ENCODE assay signal across 7 mouse cellular contexts in genomic region chr10:20169927-20170604, GRCm38 (mm10). TPM values are rescaled to one million over a fixed set of nuclear protein-coding genes. Genes with fewer than 3 reads are reported as not detected.
DNase-seq lines count a peak whose midpoint lies in the region; ATAC-seq and TF ChIP-seq lines count a peak whose summit lies in the region.

No protein-coding gene starts in this region.

- DNase-seq in left cerebral cortex, adult 2 months (ENCODE audit: extremely low spot score in 1 of 2, low spot score in 2 of 2): no peak
- no peak for DNase-seq in left cerebral cortex, postnatal 10 days (ENCODE audit: extremely low spot score in 1 of 2, low spot score in 2 of 2)
- no peak for DNase-seq in forebrain, embryonic 11.5 days (ENCODE audit: low spot score)
- no peak for DNase-seq in limb, embryonic 11.5 days (ENCODE audit: low spot score)
- DNase-seq in right cerebral cortex, postnatal 4 days: no peak

- H3K27me3 ChIP-seq in forebrain, embryonic 11.5 days (ENCODE audit: control insufficient read depth, insufficient read depth, low read length): no peaks in the 10 kb centered on the region
- no peaks in the 10 kb centered on the region for H3K27me3 ChIP-seq in limb, embryonic 11.5 days (ENCODE audit: control insufficient read depth, insufficient read depth, low read length)
- no peaks in the 10 kb centered on the region for H3K27me3 ChIP-seq in neural tube, embryonic 15.5 days (replicated peaks)

- H3K4me1 ChIP-seq in forebrain, embryonic 11.5 days (replicated peaks; ENCODE audit: control insufficient read depth, insufficient read depth, low read length): peaks cover 5% of the 10 kb centered on the region; the same call in 1 of the 2 replicates
- H3K4me1 ChIP-seq in limb, embryonic 11.5 days (ENCODE audit: control insufficient read depth, insufficient read depth, low read length): no peaks in the 10 kb centered on the region
- H3K4me1 ChIP-seq in neural tube, embryonic 15.5 days: peaks cover 25% of the 10 kb centered on the region

- H3K9ac ChIP-seq in forebrain, embryonic 11.5 days (ENCODE audit: low read length): no peak overlapping the region
- H3K9ac ChIP-seq in limb, embryonic 11.5 days (ENCODE audit: low read length): no peak overlapping the region
- peak overlapping the region; percentile 32 for H3K9ac ChIP-seq in neural tube, embryonic 15.5 days (replicated peaks)

- 23% methylated on average over 19 of the region's 19 CpGs for WGBS in forebrain, embryonic 11.5 days
- WGBS in limb, embryonic 11.5 days: 35% methylated on average over 17 of the region's 19 CpGs
- WGBS in neural tube, embryonic 15.5 days: 25% methylated on average over 19 of the region's 19 CpGs

- H3K36me3 ChIP-seq in forebrain, embryonic 11.5 days (ENCODE audit: control insufficient read depth, insufficient read depth, low read length): no peaks in the 10 kb centered on the region
- no peaks in the 10 kb centered on the region for H3K36me3 ChIP-seq in limb, embryonic 11.5 days (ENCODE audit: control insufficient read depth, insufficient read depth, low read length)
- no peaks in the 10 kb centered on the region for H3K36me3 ChIP-seq in neural tube, embryonic 15.5 days

- H3K27ac ChIP-seq in left cerebral cortex, adult 2 months: peak overlapping the region; percentile 97
- no peak overlapping the region for H3K27ac ChIP-seq in forebrain, embryonic 11.5 days (ENCODE audit: low read depth, low read length)
- H3K27ac ChIP-seq in limb, embryonic 11.5 days (replicated peaks; ENCODE audit: low read depth, low read length): no peak overlapping the region
- H3K27ac ChIP-seq in neural tube, embryonic 15.5 days (replicated peaks): peak overlapping the region; percentile 60

- peak overlapping the region; percentile 57 for H3K4me3 ChIP-seq in left cerebral cortex, adult 2 months
- peak overlapping the region; percentile 8; the same call in 1 of the 2 replicates for H3K4me3 ChIP-seq in forebrain, embryonic 11.5 days (ENCODE audit: low read depth, low read length)
- H3K4me3 ChIP-seq in limb, embryonic 11.5 days (ENCODE audit: low read depth, low read length): no peak overlapping the region
- H3K4me3 ChIP-seq in neural tube, embryonic 15.5 days (replicated peaks): peak overlapping the region; percentile 38

- H3K4me2 ChIP-seq in forebrain, embryonic 11.5 days (ENCODE audit: low read depth, low read length, severe bottlenecking): peak overlapping the region; percentile 40
- H3K4me2 ChIP-seq in limb, embryonic 11.5 days (ENCODE audit: low read depth, severe bottlenecking): peak overlapping the region; percentile 24
- peak overlapping the region; percentile 65 for H3K4me2 ChIP-seq in neural tube, embryonic 15.5 days

- no peaks in the 10 kb centered on the region for H3K9me3 ChIP-seq in forebrain, embryonic 11.5 days (ENCODE audit: control insufficient read depth, low read length)
- no peaks in the 10 kb centered on the region for H3K9me3 ChIP-seq in limb, embryonic 11.5 days (ENCODE audit: control insufficient read depth, low read length)
- no peaks in the 10 kb centered on the region for H3K9me3 ChIP-seq in neural tube, embryonic 15.5 days (replicated peaks)

- intact Hi-C loops in left cerebral cortex, adult 2 months (cut with DNase I): loop anchor here (2.0 to 10.0 kb wide), 3 partner anchors 21 to 785 kb away; partner anchors contain the start of genes Ahi1 and Map7
- intact Hi-C loops in left cerebral cortex, postnatal 10 days (cut with DNase I): no loop called here

- no peak for TF ChIP-seq CTCF in left cerebral cortex, adult 2 months (IDR thresholded peaks at IDR 0.05)

- no peak for ATAC-seq in forebrain, embryonic 11.5 days (replicated peaks; ENCODE audit: low FRiP score)
- ATAC-seq in limb, embryonic 11.5 days (ENCODE audit: insufficient number of reproducible peaks, low FRiP score, low TSS enrichment, low read depth): 0 out of 2 replicates have a peak, but pooled peaks have one; percentile 4
- ATAC-seq in neural tube, embryonic 15.5 days (ENCODE audit: low FRiP score): peak; percentile 11
- ATAC-seq in activated CD4-positive, CD25-positive, alpha-beta regulatory T cell, adult 4 months: no peak

RNA-seq across cellular contexts. Expression of gene Map7, which starts 21.8 kb away (rescaled TPM):
- total RNA-seq in left cerebral cortex, adult 2 months (2021): 100 to 1,000 TPM; 102 to 118 TPM
- 10 to 100 TPM; 47.0 to 52.5 TPM for total RNA-seq in left cerebral cortex, postnatal 10 days (2021)
- polyA plus RNA-seq in forebrain, embryonic 11.5 days (2014; fragmentation: Nextera tagmentation; extraction: Ambion mirVana): 8.0 and 8.2 TPM in 2 replicates
- 1.1 and 1.9 TPM in 2 replicates for polyA plus RNA-seq in limb, embryonic 11.5 days (2014; fragmentation: Nextera tagmentation; extraction: Ambion mirVana)
- polyA plus RNA-seq in neural tube, embryonic 15.5 days (2015; fragmentation: Nextera tagmentation; extraction: Ambion mirVana): 13.9 and 17.9 TPM in 2 replicates
- polyA plus RNA-seq in activated CD4-positive, CD25-positive, alpha-beta regulatory T cell, adult 4 months (2017; shearing (Covaris generic)): 1 to 10 TPM; 4.8 to 5.2 TPM

Comparison
In these comparisons a context has a peak if more than half of its experiments do, and no peak if none do; other contexts are left out.
1. H3K27ac ChIP-seq: peak in left cerebral cortex, adult 2 months (single experiment) and neural tube, embryonic 15.5 days (single experiment); none in forebrain, embryonic 11.5 days (single experiment) and limb, embryonic 11.5 days (single experiment).
2. ATAC-seq: peak in limb, embryonic 11.5 days (single experiment) and neural tube, embryonic 15.5 days (single experiment); none in forebrain, embryonic 11.5 days (single experiment) and activated CD4-positive, CD25-positive, alpha-beta regulatory T cell, adult 4 months (single experiment).
3. Peak in every context shown above with its lines, with median percentiles within 50 percentile points of each other: H3K4me2 ChIP-seq.